Mouse (Mus musculus): ENCODE data around the gene Olfr291.

The Olfr291 gene

GRCm38 (mm10) chr7:84853253-84853652 is at the start of gene Olfr291:
Gene Olfr291 (plus strand): TSS chr7:84853553.
- DNase-seq: no peak

- no peak for DNase-seq
Measured at GRCm38 (mm10) chr7:84805224-84805623, 48.1 kb upstream of the Olfr291 start.

GRCm38 (mm10) chr7:84806159-84806558 is 47.2 kb upstream of the Olfr291 start:
- no peak for DNase-seq

GRCm38 (mm10) chr7:84884530-84884929 is 31.2 kb downstream of the Olfr291 start:
- DNase-seq: no peak

Measured in cerebellum, adult 11-12 months (tissue).